Mouse (Mus musculus): ENCODE data around the gene Tmem72.
A peak's percentile ranks its signal among the peaks of the same experiment; 100 is the strongest.

The Tmem72 gene

DNA sequence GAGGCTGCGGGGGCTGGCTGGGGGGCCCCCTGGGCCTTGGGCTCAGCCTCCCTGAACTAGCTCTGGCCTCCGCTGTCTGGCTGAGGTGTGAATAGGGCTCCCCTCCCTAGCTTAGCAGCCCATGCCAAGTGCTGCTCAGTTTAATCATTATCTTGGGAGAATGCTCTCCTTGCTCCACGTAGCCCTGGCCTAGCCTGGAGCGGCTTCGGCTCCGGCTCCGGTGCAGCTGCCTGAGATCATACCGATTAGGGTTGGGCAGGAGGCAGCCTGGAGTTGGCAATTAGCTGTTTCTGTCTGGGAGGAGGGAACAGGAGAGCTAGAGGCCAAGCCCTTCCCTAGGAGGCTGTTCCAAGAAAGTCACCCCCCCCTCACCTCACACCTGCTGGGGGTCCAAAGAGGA lies at the start of gene Tmem72:
Gene Tmem72, minus strand, starts transcription at position 248 of the 400 bp plus-strand sequence.
- no peak for DNase-seq (ENCODE audit: low read depth in 1 of 2, low spot score in 2 of 2)

DNA sequence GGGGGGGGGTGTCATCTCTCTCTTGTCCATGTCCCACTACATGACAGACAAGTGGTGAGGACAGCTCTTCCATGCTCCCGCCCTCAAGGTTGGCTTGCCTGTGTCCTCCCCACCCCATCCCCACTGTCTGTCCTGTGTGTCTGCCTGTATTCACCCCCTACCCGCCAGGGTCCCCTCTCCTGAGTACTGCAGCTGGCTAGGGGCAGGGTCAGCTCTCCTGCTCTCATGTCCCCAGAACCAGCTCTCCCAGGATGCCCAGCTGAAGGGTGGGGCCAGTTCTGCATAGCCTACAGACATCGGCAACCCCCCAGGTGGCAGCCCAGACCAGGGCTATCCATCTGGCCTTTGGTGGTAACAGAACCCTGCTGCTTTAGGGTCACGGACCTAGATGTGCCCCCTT lies 47.8 kb upstream of the Tmem72 start:
- DNase-seq (ENCODE audit: low read depth in 1 of 2, low spot score in 2 of 2): no peak

DNA sequence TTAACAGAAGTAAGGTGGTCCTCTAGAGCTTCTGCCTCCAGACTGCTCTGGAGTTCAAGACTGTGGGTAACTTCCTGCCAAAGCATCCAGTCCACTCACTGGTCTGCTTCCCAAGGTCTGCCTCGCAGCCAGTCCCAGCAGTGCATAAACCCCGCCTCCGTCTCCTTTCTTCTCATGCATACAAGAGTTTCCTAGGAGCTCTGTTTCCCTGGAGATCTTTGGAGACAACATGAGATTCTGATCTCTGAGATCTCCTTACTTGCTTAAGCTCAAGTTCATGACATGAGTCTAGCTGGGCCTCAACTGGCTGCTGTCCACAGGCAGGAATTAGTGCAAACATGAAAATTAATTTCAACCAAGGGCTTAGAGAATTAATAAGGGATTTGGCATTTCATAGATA lies 45.6 kb upstream of the Tmem72 start:
- no peak for DNase-seq (ENCODE audit: low read depth in 1 of 2, low spot score in 2 of 2)

DNA sequence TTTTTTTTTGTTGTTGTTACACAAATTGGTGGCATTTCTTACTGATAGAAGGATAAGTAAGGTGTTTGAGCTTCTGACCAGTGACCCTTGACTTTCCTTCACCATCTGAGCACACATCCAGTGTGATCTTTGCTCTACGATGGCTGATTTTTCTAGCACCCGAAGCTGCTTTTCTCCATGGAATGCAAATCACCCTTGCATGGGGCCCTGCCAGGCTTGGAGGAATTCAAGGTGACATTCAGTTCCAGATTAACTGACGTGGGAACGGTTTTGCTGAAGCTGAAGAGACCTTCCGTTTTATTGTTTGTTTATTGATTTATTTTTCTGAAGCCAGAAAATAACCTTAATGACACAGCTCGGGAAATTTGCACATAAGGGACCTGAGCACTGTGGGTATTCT lies 43.5 kb upstream of the Tmem72 start:
- DNase-seq (ENCODE audit: low read depth in 1 of 2, low spot score in 2 of 2): no peak

DNA sequence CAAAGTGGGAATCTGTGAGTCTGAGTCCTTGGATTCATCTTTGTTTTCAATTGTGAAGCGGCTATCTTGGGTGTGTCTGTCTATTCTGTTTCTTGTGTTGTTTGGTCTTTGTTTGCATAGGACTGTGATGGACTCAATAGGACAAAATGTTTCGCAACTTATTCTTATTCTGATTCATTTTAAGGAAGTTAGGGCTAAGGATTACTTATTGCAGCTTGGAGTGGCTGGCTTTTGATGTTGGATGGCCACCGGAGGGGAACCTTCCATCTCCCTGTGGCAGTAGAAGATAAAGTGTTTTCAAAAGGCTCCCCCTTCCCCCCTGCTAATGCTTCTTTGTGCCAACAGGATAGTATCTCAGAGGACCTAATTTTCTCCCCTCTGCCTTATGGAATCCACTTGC lies 39.7 kb upstream of the Tmem72 start:
- DNase-seq (ENCODE audit: low read depth in 1 of 2, low spot score in 2 of 2): peak in 1 of 2 experiments; percentile 5

DNA sequence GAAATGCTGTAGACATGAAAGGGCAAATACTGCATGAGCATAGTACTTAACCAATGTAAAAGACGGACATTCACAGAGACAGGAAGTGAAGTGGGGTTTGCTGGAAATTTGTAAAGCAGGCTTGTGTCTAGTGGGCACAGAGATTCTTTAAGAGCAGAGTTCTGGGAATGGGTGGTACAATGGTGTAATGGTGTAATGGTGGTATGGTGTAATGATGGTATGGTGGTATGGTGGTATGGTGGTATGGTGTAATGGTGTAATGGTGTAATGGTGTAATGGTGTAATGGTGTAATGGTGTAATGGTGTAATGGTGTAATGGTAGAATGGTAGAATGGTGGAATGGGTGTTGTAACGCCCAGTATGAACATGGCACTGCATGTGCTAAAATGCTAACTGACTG lies 21.3 kb upstream of the Tmem72 start:
- DNase-seq (ENCODE audit: low read depth in 1 of 2, low spot score in 2 of 2): no peak

DNA sequence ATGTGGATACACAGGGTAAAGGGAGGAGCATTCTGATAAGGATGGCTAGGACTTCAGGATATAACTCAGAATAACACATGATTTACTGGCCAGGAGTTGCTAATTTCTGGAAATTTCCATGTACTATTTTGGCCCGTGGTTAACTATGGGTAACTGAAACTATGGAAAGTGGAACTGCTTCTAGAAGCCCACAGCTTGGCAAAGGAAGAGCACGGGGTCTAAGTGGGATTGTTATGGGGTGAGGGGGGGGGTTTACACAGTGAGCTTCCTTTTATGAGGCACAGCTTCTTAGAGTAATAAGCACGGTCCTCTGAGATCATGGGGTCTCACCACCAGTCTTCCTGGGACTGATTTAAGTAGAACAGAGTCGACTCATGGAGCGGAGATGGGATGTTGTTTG lies 18.6 kb upstream of the Tmem72 start:
- DNase-seq (ENCODE audit: low read depth in 1 of 2, low spot score in 2 of 2): no peak

DNA sequence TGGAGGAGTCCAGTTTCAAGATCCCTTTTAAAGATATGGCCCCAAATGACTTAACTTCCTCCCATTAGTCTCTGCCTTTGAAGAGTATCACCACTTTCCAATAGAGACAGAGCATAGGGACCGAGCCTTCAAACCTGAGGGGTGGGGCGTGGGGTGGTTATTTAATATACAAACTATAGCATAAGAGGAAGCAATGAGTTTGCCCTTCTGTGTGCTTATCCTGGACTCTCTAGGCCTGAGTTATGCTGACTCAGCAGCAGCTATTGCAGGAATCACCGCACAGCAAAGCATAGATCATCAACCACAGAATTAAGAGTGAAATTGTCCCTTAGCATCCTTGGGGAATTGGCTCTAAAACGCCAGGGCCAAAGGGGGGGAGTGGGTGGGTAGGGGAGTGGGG lies 16.9 kb upstream of the Tmem72 start:
- peak in 1 of 2 experiments; percentile 26 for DNase-seq (ENCODE audit: low read depth in 1 of 2, low spot score in 2 of 2)

DNA sequence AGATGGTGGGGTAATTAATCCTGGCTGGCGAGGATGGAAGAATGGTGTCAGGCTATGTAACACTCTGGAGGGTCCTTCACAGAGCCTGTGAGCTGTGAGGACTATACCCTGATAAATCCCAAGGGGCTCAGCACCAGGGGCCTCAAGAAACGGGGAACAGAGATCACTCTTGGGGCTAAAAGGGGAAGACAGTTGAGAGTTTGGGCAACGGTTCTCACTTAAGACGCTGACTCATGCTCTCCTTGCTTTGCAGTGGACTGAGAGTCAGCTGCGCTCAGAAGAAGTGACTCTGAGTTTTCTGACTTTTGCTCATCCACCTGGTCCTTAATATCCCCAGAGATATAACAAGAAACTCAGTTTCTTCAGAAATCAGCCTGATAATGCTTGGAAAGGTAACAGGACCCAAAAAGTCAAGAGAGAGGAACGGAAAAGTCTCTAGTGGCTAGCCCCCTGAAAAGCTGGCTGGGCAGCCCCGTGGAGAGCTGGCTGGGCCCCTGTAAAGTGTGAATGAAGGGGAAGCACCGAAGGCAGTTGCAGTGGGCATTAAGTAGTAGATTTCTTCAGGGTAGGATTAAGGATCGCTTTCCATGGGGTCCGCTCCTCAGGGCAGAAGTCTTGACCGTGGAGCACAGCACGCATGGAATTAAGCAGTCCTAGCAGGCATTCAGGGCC lies 7.9 kb upstream of the Tmem72 start:
- peak; percentile 19 to 27 for DNase-seq (ENCODE audit: low read depth in 1 of 2, low spot score in 2 of 2)

DNA sequence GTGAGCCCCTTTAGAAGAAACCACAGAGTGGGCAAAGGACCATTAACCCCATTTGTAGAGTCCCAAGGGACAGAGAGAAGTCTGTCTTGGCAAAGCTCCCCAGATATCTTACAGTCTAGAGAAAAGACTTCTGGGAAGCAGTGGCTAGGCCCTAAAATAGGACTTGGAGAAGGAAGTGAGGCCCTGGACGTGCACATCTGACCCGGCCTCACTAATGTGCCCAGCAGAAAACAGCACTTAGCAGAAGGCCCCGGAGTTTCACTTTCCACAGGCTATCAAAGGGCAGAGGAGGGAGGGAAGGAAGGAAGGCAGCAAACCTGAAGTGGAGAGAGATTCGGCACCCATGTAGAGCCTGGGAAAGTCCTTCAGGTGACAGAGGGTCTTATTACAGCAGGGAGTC lies 2.2 kb upstream of the Tmem72 start:
- DNase-seq (ENCODE audit: low read depth in 1 of 2, low spot score in 2 of 2): peak in 1 of 2 experiments; percentile 22

DNA sequence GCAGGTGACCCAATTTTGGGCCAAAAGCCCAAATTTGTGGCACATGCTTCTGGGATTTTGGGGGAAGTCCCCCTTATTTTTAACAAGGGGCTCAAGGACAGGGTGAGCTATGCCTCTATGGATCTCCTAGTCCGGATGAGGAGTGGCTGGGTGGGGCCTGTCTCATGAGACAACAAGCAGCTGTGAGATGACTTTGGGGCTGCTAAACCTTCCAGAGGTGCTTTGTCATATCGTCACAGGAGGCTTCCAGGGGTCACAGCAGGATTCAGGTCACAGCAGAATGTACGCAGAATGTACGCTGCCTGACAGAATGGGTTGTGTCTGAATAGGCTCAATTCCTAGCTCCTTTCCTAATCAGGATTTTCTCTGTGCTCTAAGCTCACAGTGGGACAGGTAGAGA lies 1.6 kb upstream of the Tmem72 start:
- no peak for DNase-seq (ENCODE audit: low read depth in 1 of 2, low spot score in 2 of 2)

DNA sequence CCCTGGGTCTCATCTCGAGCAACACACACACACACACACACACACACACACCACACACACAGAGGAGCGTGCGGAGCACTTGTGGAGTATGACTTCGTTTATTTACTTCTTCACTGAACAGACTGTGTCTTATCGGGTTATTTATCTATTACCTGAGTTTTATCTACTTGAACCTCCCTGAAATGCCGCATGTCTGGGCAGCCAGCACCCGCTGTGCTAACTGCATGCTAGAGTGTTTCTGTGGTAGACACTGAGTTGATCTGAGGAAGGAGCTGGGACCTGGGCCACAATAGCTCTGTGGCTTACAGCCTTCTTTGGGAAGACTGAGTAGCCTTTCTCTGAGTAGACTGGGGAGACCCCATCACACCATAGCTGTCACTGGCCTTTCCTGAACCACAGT lies 1.1 kb upstream of the Tmem72 start:
- no peak for DNase-seq (ENCODE audit: low read depth in 1 of 2, low spot score in 2 of 2)

DNA sequence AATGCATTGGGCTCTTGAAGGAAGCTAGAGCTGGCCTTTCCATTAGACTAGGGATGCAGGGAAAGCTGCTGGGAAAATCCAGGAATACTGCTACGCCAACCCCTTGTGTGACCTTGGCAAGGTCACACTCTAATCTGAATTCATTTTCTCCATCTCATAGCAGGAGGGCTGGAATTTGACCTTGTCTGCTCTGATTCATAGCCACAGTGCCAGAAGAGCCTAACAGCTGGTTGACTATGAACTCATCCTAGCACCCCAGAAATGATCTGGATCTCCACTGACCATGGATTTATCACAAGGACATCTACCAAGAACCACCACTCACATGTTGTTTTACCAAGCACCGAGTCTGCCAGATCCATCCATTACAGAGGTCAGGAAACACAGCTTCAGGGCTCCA lies 1.5 kb downstream of the Tmem72 start:
- DNase-seq (ENCODE audit: low read depth in 1 of 2, low spot score in 2 of 2): no peak

DNA sequence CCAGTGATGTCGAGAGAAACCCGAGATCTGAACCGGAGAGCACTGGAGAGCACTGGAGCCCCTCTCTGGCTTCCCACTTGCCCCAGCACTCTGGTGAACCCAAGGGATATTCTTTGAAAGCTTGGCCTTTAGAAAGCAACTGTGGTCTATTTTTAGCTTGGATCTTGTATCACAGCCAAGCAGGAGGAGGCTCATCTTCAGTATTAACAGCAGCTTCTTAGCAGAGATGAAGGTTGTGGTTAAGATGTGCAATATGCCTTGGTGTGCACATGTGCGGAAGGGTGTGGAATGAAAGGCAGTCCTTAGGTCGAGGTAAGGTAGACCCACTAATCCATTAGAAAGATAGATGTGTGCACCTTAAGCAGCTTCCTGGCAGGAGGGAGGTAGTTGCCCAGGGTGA lies 2.1 kb downstream of the Tmem72 start:
- DNase-seq (ENCODE audit: low read depth in 1 of 2, low spot score in 2 of 2): no peak

DNA sequence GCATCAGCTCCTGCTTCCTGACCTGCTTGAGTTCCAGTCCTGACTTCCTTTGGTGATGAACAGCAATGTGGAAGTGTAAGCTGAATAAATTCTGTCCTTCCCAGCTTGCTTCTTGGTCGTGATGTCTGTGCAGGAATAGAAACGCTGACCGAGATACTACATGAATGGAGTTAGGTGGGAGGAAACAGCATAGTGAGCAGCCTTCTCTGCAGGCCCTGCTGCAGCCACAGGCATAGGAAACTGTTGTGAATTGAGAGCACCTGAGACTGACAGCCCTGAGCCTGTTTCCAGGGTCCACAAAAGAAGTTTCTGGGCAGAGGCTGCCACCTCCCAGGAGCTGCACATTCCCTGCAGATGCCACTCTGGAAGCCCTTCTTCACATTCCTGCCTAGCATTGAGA lies 2.7 kb downstream of the Tmem72 start:
- no peak for DNase-seq (ENCODE audit: low read depth in 1 of 2, low spot score in 2 of 2)

DNA sequence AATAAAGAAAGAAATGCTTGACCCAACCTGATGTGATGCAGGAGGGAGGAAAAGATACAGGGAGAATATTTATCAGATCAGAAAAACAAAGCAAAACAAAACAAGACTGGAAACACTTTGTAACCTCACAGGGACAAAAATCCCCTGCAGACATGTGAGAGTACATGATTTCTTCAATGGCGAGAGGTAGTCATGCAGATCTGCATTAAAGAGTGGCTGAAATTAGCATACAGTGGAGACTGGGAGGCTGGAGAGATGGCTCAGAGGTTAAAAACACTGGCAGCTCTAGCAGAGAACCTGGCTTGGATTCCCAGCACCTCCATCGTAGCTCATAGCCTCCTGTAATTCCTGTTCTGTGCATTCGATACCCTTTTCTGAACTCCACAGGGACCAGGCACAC lies 4.2 kb downstream of the Tmem72 start:
- no peak for DNase-seq (ENCODE audit: low read depth in 1 of 2, low spot score in 2 of 2)

DNA sequence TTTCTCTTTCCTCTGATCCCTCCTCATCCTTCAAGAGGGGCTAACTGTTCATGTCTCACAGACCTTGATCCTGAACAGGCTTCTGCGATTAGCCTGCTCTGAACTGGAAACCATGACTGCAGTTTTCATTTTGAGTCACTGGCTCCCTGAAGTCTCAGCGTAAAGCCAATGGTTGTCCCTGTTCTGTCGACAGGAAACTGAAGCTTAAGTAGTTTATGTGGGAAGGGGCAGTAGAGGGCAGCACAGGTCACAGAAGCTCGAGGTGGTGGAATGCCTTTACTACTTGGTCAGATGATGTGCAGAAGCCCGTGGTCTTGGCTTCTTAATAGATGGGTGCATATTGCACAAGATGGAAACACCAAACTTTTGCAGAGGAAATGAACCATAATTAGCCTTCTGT lies 4.7 kb downstream of the Tmem72 start:
- no peak for DNase-seq (ENCODE audit: low read depth in 1 of 2, low spot score in 2 of 2)

DNA sequence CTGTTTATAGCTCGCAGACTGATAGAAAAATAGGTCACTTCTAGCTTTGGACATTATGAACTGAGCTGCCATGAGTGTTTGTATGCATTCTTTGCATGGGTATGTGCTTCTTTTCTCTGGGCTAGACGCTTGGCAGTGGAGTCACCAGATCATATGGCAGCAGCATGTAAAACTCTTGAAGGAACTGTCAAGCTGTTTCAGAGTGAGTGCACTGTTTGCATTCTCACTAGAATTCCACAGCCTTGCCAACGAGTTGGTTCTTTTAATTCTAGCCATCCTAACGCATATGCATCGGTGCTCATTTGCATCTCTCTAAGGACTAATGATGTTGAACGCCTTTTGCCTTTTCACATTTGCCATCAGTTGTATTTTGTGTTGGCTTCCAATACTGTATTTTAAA lies 12.4 kb downstream of the Tmem72 start:
- no peak for DNase-seq (ENCODE audit: low read depth in 1 of 2, low spot score in 2 of 2)

DNA sequence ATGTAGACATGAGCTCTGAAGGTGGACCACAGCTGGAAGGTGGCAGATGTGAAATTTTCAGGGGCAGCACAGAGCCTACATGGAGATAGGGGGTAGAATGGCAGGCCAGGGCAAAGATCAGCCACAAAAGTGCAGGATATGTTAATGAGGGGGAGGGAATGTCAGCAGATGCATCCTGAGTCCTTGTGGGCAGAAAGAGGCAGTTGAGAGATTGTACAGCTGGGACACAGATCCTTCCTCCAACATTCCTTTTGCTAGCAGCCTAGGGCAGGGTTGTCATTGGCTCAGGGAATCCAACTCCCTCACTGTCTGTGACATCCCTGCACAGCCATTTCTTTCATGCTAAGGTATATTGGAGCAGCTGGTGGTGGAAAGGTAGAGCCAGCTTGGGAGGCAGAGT lies 15.9 kb downstream of the Tmem72 start:
- no peak for DNase-seq (ENCODE audit: low read depth in 1 of 2, low spot score in 2 of 2)

DNA sequence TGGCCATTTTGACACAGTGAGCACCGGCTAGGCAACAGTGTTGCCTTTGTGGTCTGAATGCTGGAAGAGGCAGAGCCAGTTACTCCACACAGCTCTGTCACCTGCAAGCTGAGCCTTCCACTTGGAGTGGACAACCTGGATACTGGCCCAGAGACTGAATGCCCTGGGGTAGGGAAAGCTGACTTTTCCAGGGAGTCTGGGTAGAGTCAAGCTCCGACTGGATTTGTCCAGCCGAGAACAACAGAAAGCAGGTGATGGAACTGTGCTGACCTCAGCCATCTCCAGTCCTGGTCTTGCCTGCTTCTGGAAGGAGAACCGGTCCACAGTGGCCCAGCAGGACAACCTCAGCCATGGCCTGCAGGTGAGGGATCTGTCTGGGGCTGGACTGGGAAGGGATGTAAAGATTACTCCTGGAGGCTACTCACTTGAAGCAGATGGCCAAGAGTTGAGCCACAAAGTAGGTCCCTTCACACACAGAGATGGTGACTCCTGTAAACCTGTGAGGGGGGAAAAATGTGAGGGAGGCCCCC lies 18.8 kb downstream of the Tmem72 start:
- DNase-seq (ENCODE audit: low read depth in 1 of 2, low spot score in 2 of 2): no peak

DNA sequence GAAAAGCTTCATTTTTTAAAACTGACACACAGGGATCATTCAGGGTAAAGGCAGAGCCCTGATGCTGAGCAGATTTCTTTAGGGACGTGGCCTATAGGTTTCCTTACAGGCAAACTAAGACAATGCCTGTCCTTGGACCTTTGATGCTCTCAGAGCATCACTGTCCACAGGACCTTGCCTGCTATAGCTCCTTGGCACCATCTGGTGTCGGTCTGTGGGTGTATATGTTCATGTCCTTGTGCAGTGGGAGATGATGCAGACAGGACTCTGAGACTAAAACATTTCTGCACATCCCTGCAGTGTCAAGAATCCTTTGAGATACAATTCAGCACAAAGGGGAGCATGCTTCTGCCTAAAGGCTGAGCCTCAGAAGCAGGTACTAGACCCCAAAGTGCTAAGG lies 19.3 kb downstream of the Tmem72 start:
- no peak for DNase-seq (ENCODE audit: low read depth in 1 of 2, low spot score in 2 of 2)

DNA sequence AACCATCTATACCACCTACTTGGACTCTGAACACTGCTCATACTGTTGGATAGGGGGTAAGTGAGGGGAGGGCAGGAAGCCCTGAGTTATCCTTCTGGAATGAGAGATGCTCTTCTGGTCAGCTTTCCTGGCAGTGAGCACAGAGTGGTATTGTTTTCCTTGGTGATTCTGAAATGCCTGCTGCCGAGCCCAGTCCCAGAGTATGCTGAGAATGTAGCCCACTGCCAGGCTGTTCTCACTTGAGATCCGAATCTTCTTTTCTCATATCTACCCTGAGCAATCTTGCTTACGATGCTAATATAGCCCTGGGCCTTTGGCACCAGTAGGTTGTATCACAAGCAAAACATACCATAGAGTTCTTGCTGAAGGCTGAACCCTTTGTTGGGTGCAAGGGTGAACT lies 22.4 kb downstream of the Tmem72 start:
- no peak for DNase-seq (ENCODE audit: low read depth in 1 of 2, low spot score in 2 of 2)

DNA sequence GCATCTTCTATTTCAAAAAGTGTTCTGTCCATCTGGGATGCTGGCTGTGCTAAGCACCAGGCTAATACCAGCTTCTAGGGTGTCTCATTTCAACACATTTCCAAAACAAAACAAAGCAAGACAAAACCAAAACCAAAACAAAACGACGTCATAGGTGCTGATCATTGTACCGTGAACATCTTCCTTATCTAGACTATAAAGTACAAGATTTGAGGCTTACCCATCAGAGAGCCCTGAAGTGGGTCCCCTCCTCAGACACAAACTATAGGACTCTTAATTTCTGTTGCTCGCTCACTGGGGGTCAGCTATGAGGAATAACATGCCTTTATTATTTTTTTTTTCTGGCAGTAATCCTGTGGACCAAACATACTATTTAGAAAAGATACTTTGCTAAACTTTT lies 23.1 kb downstream of the Tmem72 start:
- DNase-seq (ENCODE audit: low read depth in 1 of 2, low spot score in 2 of 2): no peak

All from monocyte, adult 2 months (primary cell).